Comparison of ENCODE assay signal across 15 mouse cellular contexts in the genomic region with DNA sequence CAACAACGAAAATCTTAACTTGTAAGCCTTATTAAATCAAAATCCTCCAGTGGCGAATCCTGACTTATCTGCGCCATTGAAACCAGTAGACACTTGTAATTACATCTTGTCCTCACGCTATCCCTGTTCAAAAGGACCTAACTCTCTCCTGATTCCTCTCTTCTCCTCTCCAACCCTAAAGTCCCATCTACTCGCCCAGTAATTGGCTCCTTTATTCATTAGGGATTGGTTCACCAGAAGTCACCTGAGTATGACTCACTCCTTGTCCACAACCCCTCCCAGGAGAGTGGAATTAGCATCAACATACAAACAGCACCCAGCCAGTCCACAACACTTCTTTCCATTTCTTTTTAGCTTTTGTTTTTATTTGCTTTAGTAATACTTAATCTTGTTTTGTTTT.
"Had no signal": no experiment of that assay in that cellular context is flagged by ENCODE, and none has a peak within 500 bp of the region (broad histone marks: within the 10 kb centered on the region; RNA-seq: fewer than 3 reads in every experiment).

No protein-coding gene starts in this region.

- H3K9me3 ChIP-seq: lung, embryonic 15.5 days; midbrain, embryonic 13.5 days; midbrain, embryonic 15.5 days; neural tube, embryonic 12.5 days; stomach, embryonic 15.5 days had no signal

- DNase-seq: lung, postnatal 14 days; lung, postnatal 36 days; right cerebral cortex, postnatal 14 days; thymus, adult 2 months; thymus, postnatal 25 days; thymus, postnatal 4 days had no signal

- H3K4me2 ChIP-seq: lung, embryonic 15.5 days; midbrain, embryonic 11.5 days; midbrain, embryonic 13.5 days; midbrain, embryonic 15.5 days; neural tube, embryonic 12.5 days; stomach, embryonic 15.5 days had no signal

- H3K36me3 ChIP-seq: lung, embryonic 15.5 days; midbrain, embryonic 13.5 days; midbrain, embryonic 15.5 days; neural tube, embryonic 12.5 days; stomach, embryonic 15.5 days had no signal

- H3K4me1 ChIP-seq: lung, embryonic 15.5 days; midbrain, embryonic 13.5 days; midbrain, embryonic 15.5 days; neural tube, embryonic 12.5 days; stomach, embryonic 15.5 days had no signal

- H3K4me3 ChIP-seq: lung, embryonic 15.5 days; megakaryocyte, embryonic 14.5 days; midbrain, embryonic 13.5 days; midbrain, embryonic 15.5 days; neural tube, embryonic 12.5 days; stomach, embryonic 15.5 days had no signal

- H3K27me3 ChIP-seq: lung, embryonic 15.5 days; midbrain, embryonic 13.5 days; midbrain, embryonic 15.5 days; neural tube, embryonic 12.5 days; stomach, embryonic 15.5 days had no signal

- H3K27ac ChIP-seq: lung, embryonic 15.5 days; macrophage; midbrain, embryonic 13.5 days; midbrain, embryonic 15.5 days; neural tube, embryonic 12.5 days; stomach, embryonic 15.5 days; stomach, postnatal 0 days had no signal

- H3K9ac ChIP-seq: lung, embryonic 15.5 days; midbrain, embryonic 13.5 days; midbrain, embryonic 15.5 days; neural tube, embryonic 12.5 days; stomach, embryonic 15.5 days had no signal
